Mouse (Mus musculus): ENCODE results near the gene Plekhm3. TPM values are rescaled to one million over a fixed set of nuclear protein-coding genes. Genes with fewer than 3 reads are reported as not detected.

Plekhm3 gene
- polyA plus RNA-seq, 1 experiment from 2014 or later, result 6.0 TPM

DNA sequence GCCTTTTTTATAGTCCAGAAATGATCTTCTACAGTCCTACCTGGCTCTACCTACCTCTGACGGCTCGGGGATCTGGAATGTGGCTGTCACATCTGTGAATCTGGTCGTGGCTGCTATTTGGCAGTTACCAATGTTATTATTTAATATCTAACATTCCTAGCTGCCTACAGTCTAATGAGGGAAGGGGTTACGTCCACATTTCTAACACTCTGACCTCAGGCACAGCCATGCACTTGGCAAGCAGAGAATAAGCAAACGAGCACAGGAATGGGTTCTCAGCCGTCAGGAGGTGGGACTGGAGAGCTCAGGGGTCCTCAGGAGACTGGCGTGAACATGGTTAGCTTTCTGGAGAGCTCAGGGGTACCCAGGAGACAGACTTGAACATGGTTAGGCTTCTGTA lies 38.7 kb downstream of the Plekhm3 start:
- H3K4me1 ChIP-seq (replicated peaks; ENCODE audit: control insufficient read depth, insufficient read depth, low read length), result no peaks in the 10 kb centered on the region
- 62% methylated on average over 7 of the region's 7 CpGs for WGBS
- H3K4me2 ChIP-seq (ENCODE audit: low read depth, low read length), result no peak overlapping the region
- H3K9me3 ChIP-seq (ENCODE audit: control insufficient read depth, low read length), result no peaks in the 10 kb centered on the region
- H3K27ac ChIP-seq (ENCODE audit: low read length), result no peak overlapping the region
- ATAC-seq (ENCODE audit: low read depth), result no peak
- no peak overlapping the region for H3K4me3 ChIP-seq (ENCODE audit: low read length)
- no peak overlapping the region for H3K9ac ChIP-seq (ENCODE audit: low read length)
- no peaks in the 10 kb centered on the region for H3K27me3 ChIP-seq (ENCODE audit: control insufficient read depth, insufficient read depth, low read depth, low read length)
- H3K36me3 ChIP-seq (ENCODE audit: control insufficient read depth, insufficient read depth, low read length), result no peaks in the 10 kb centered on the region

DNA sequence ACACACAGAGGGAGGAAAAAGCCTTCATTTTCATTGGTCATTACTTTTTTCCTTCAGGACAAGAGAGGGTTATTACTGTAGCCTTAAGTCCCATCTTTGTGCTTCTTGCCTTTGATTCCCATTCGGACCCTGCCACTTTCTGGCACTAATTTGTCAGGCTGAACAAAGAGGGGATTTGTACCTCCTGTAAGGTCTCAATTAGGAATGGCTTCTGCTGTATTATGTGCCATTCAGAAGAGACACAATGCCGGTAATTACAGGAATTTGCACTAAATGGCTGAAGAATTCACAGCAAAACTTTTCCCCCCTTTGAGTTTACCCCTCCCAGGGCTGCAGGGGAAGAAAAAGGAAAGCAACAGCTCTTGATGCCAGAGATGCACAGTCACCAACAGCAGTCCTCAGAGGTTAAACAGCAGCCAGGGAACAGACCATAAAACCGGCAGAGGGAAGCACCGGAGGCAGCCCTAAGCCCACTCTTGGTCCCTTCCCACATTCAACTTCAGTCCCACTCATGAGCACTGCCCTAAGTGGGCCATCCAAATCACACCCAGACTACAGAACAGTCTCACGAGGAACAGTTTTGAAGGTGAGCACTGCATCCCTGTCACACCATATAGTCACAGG lies 39.6 kb downstream of the Plekhm3 start:
- WGBS, result 53% methylated on average over 5 of the region's 5 CpGs
- ATAC-seq (ENCODE audit: low read depth), result no peak
- no peak overlapping the region for H3K4me3 ChIP-seq (ENCODE audit: low read length)

DNA sequence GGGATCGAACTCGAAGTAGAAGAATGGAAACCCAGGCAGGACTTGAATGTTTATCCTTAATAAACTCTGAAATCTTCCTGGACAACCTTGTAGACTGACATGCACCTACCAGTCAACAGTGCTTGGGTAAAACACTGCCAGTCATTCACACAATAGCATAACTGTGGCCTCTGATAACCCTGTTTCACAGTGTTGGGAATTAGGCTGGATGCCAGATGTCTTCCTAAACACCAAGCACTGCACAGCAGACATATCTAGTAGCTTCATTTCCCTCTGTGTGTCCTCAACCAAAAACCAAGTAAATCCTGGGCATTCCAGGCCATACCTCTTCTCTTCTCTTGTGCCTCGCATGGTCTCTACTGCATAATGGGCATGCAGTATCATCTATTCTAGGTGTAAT lies 42.3 kb downstream of the Plekhm3 start:
- H3K4me2 ChIP-seq (ENCODE audit: low read depth, low read length), result no peak overlapping the region
- no peaks in the 10 kb centered on the region for H3K27me3 ChIP-seq (ENCODE audit: control insufficient read depth, insufficient read depth, low read depth, low read length)
- H3K27ac ChIP-seq (ENCODE audit: low read length), result no peak overlapping the region
- no peaks in the 10 kb centered on the region for H3K36me3 ChIP-seq (ENCODE audit: control insufficient read depth, insufficient read depth, low read length)
- H3K9ac ChIP-seq (ENCODE audit: low read length), result no peak overlapping the region
- H3K4me1 ChIP-seq (replicated peaks; ENCODE audit: control insufficient read depth, insufficient read depth, low read length), result no peaks in the 10 kb centered on the region
- ATAC-seq (ENCODE audit: low read depth), result no peak
- H3K9me3 ChIP-seq (ENCODE audit: control insufficient read depth, low read length), result no peaks in the 10 kb centered on the region
- H3K4me3 ChIP-seq (ENCODE audit: low read length), result no peak overlapping the region
- WGBS, result 85% methylated on average over 3 of the region's 3 CpGs

More for the DNA sequence above, 39.6 kb downstream of the Plekhm3 start:
- no peak overlapping the region for H3K4me2 ChIP-seq (ENCODE audit: low read depth, low read length)
- H3K36me3 ChIP-seq (ENCODE audit: control insufficient read depth, insufficient read depth, low read length), result no peaks in the 10 kb centered on the region
- no peaks in the 10 kb centered on the region for H3K27me3 ChIP-seq (ENCODE audit: control insufficient read depth, insufficient read depth, low read depth, low read length)
- no peaks in the 10 kb centered on the region for H3K4me1 ChIP-seq (replicated peaks; ENCODE audit: control insufficient read depth, insufficient read depth, low read length)
- H3K9ac ChIP-seq (ENCODE audit: low read length), result no peak overlapping the region
- H3K9me3 ChIP-seq (ENCODE audit: control insufficient read depth, low read length), result no peaks in the 10 kb centered on the region
- H3K27ac ChIP-seq (ENCODE audit: low read length), result no peak overlapping the region

DNA sequence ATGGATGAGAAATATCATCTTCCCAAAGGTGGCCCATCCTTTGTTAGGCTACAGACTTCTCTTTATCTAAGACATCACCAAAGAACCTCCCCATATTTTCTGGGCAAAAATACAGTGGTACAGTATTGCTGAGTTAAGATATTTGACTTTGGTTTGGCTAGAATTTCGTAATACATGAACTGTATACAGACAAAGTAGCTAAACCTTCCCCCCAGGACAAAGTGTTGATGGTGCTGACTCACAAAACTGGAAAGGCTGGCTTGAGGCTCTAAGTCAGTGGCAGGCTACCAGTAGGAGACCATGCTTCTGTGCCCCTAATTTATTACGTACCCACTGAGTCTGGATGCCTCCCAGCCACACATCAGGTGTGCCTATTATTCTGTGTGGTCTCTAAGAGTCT lies 48.9 kb downstream of the Plekhm3 start:
- H3K4me1 ChIP-seq (replicated peaks; ENCODE audit: control insufficient read depth, insufficient read depth, low read length), result no peaks in the 10 kb centered on the region
- WGBS, result 82% methylated on average over 2 of the region's 2 CpGs
- H3K4me3 ChIP-seq (ENCODE audit: low read length), result no peak overlapping the region
- no peak overlapping the region for H3K9ac ChIP-seq (ENCODE audit: low read length)
- H3K27me3 ChIP-seq (ENCODE audit: control insufficient read depth, insufficient read depth, low read depth, low read length), result no peaks in the 10 kb centered on the region
- no peak overlapping the region for H3K4me2 ChIP-seq (ENCODE audit: low read depth, low read length)
- H3K9me3 ChIP-seq (ENCODE audit: control insufficient read depth, low read length), result no peaks in the 10 kb centered on the region
- ATAC-seq (ENCODE audit: low read depth), result no peak
- no peaks in the 10 kb centered on the region for H3K36me3 ChIP-seq (ENCODE audit: control insufficient read depth, insufficient read depth, low read length)
- H3K27ac ChIP-seq (ENCODE audit: low read length), result no peak overlapping the region

DNA sequence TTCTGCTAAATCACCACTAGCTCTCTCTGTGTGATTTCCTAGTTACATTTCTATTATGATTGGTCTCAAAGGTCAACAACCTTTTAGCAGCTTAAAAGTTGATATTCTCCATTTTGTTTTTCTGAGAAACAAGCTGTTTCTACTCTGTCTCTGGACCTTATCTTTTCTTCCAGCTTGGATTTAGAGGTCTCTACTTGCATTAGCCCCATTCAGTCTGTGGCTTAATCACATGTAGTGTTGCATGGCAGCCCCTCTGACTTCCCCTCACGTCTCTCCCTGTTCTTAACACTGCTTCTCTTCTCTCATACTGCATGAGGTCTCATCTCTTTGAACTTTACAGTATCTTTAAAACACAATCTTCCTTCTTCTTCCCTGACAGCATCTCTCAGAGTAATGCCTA lies 50.4 kb downstream of the Plekhm3 start:
- WGBS, result 55% methylated on average over 1 of the region's 1 CpGs
- Histone ChIP-seq H3K4me1 (replicated peaks; ENCODE audit: control insufficient read depth, insufficient read depth, low read length) (no peaks in the 10 kb centered on the region), H3K9me3 (ENCODE audit: control insufficient read depth, low read length) (no peaks in the 10 kb centered on the region), H3K4me3 (ENCODE audit: low read length) (no peak overlapping the region), H3K9ac (ENCODE audit: low read length) (no peak overlapping the region), H3K4me2 (ENCODE audit: low read depth, low read length) (no peak overlapping the region), H3K36me3 (ENCODE audit: control insufficient read depth, insufficient read depth, low read length) (no peaks in the 10 kb centered on the region), H3K27ac (ENCODE audit: low read length) (no peak overlapping the region), H3K27me3 (ENCODE audit: control insufficient read depth, insufficient read depth, low read depth, low read length) (no peaks in the 10 kb centered on the region)
- ATAC-seq (ENCODE audit: low read depth), result no peak

DNA sequence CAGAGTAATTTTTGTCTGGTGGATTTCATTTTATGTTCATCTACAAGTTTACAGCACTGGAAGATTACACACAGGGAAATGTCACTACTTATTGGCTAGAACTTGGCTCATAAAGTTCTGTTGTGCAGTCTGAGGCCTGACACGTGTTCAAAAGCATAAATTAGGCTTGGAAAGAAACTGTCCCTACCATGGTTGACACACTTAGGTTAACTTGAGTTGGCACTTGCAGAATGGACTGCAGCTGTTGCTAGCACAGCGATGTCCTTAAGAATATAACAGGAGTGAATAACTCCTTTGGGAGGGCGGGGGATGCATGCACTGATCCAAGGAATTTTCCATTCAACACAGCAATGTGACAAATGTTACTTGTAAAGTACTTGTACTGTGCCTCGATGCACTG lies 53.2 kb downstream of the Plekhm3 start:
- Histone ChIP-seq H3K9me3 (ENCODE audit: control insufficient read depth, low read length) (no peaks in the 10 kb centered on the region), H3K4me2 (ENCODE audit: low read depth, low read length) (no peak overlapping the region), H3K4me3 (ENCODE audit: low read length) (no peak overlapping the region), H3K9ac (ENCODE audit: low read length) (no peak overlapping the region), H3K4me1 (replicated peaks; ENCODE audit: control insufficient read depth, insufficient read depth, low read length) (no peaks in the 10 kb centered on the region), H3K36me3 (ENCODE audit: control insufficient read depth, insufficient read depth, low read length) (no peaks in the 10 kb centered on the region), H3K27me3 (ENCODE audit: control insufficient read depth, insufficient read depth, low read depth, low read length) (no peaks in the 10 kb centered on the region), H3K27ac (ENCODE audit: low read length) (no peak overlapping the region)
- no peak for ATAC-seq (ENCODE audit: low read depth)
- 80% methylated on average over 4 of the region's 4 CpGs for WGBS

DNA sequence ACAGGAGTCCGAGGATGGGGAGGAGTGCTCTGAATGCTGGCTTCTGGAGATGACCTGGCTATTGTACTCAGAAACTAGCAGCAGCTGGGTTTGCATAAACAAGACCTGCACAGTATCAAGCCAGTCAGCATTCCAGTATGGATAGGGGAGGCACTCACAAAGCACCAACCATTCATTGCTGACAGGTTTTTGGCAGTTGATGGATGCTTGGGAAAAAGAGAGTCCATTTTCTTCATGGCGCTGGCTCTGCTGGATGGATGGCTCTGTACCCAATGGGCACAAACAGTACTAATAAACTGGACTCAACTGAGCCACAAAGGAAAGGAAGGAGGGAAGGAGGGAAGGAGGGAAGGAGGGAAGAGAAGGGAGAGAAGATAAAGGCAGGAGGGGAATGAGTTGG lies 53.8 kb downstream of the Plekhm3 start:
- no peaks in the 10 kb centered on the region for H3K27me3 ChIP-seq (ENCODE audit: control insufficient read depth, insufficient read depth, low read depth, low read length)
- no peaks in the 10 kb centered on the region for H3K4me1 ChIP-seq (replicated peaks; ENCODE audit: control insufficient read depth, insufficient read depth, low read length)
- no peak for ATAC-seq (ENCODE audit: low read depth)
- no peak overlapping the region for H3K4me3 ChIP-seq (ENCODE audit: low read length)
- H3K9ac ChIP-seq (ENCODE audit: low read length), result no peak overlapping the region
- no peaks in the 10 kb centered on the region for H3K36me3 ChIP-seq (ENCODE audit: control insufficient read depth, insufficient read depth, low read length)
- H3K27ac ChIP-seq (ENCODE audit: low read length), result no peak overlapping the region
- H3K9me3 ChIP-seq (ENCODE audit: control insufficient read depth, low read length), result no peaks in the 10 kb centered on the region
- no peak overlapping the region for H3K4me2 ChIP-seq (ENCODE audit: low read depth, low read length)
- 73% methylated on average over 2 of the region's 2 CpGs for WGBS

DNA sequence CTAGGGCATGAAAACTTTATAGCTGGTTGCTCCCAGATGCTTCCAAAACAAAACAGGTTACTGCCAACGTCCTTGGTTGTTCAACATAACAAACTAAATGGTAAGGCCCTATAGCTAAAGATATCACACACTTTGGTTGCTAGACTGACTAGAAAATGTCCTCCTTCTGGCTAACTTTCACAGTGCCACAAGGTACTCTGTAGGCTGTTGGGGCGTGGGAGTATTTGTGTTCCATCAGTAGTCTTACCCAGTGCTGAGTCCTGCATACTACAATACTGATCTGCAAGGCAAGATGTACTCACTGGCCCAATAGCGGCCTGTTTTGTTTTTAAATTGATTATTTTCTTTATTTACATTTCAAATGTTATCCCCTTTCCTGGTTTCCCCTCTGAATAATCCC lies 56.9 kb downstream of the Plekhm3 start:
- Histone ChIP-seq H3K36me3 (ENCODE audit: control insufficient read depth, insufficient read depth, low read length) (no peaks in the 10 kb centered on the region), H3K4me3 (ENCODE audit: low read length) (no peak overlapping the region), H3K27me3 (ENCODE audit: control insufficient read depth, insufficient read depth, low read depth, low read length) (no peaks in the 10 kb centered on the region), H3K27ac (ENCODE audit: low read length) (no peak overlapping the region), H3K9me3 (ENCODE audit: control insufficient read depth, low read length) (no peaks in the 10 kb centered on the region), H3K9ac (ENCODE audit: low read length) (no peak overlapping the region), H3K4me1 (replicated peaks; ENCODE audit: control insufficient read depth, insufficient read depth, low read length) (no peaks in the 10 kb centered on the region; the same call in 1 of the 2 replicates), H3K4me2 (ENCODE audit: low read depth, low read length) (no peak overlapping the region)
- no peak for ATAC-seq (ENCODE audit: low read depth)
- WGBS, result 76% methylated on average over 3 of the region's 3 CpGs

DNA sequence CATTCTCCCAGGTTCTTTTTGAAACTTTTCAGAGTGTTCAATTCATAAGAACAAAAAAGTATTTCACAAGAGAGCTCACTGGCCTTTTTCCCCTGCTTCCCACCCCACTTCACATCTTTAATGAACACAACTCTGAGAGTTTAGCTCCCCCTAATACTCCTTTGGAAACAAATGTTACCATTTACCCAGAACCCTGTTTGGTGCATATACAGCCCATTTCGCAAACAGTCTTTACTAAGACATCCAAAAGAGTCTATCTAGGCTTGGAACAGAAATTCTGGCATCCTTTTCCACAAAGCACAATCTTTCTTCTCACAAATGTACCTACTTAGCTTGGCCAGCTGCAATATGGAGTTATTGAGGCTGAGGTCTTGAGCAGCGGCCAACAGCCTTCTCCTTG lies 59.1 kb downstream of the Plekhm3 start:
- ATAC-seq (ENCODE audit: low read depth), result no peak
- WGBS, result 87% methylated on average over 2 of the region's 2 CpGs

DNA sequence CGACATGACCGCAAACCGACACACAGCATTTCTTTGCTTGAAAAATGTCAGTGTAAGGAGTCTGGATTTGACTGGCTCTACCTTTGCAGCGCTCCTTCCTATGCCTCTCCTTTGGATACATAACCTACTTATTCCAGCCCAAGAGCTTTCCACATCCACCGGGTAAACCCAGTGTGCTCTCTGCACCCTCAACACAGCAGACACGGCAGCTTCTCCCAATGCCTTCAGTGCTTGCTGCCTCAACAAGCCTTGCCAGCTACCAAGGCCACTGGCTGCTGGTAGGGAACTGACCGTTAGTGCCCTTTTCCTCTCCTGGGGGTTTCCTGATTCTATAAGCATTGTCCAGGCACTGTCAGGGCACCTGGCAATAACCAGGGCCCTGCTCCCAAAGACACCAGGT lies 62.8 kb downstream of the Plekhm3 start:
- 83% methylated on average over 7 of the region's 7 CpGs for WGBS
- H3K4me3 ChIP-seq (ENCODE audit: low read length), result no peak overlapping the region
- H3K36me3 ChIP-seq (ENCODE audit: control insufficient read depth, insufficient read depth, low read length), result no peaks in the 10 kb centered on the region

More for the DNA sequence above, 59.1 kb downstream of the Plekhm3 start:
- Histone ChIP-seq H3K27ac (ENCODE audit: low read length) (no peak overlapping the region), H3K9me3 (ENCODE audit: control insufficient read depth, low read length) (no peaks in the 10 kb centered on the region), H3K4me2 (ENCODE audit: low read depth, low read length) (no peak overlapping the region), H3K4me3 (ENCODE audit: low read length) (no peak overlapping the region), H3K9ac (ENCODE audit: low read length) (no peak overlapping the region), H3K36me3 (ENCODE audit: control insufficient read depth, insufficient read depth, low read length) (no peaks in the 10 kb centered on the region), H3K4me1 (replicated peaks; ENCODE audit: control insufficient read depth, insufficient read depth, low read length) (no peaks in the 10 kb centered on the region; the same call in 1 of the 2 replicates), H3K27me3 (ENCODE audit: control insufficient read depth, insufficient read depth, low read depth, low read length) (no peaks in the 10 kb centered on the region)

More for the DNA sequence above, 62.8 kb downstream of the Plekhm3 start:
- Histone ChIP-seq H3K9me3 (ENCODE audit: control insufficient read depth, low read length) (no peaks in the 10 kb centered on the region), H3K4me1 (replicated peaks; ENCODE audit: control insufficient read depth, insufficient read depth, low read length) (no peaks in the 10 kb centered on the region; the same call in 1 of the 2 replicates), H3K9ac (ENCODE audit: low read length) (no peak overlapping the region), H3K27me3 (ENCODE audit: control insufficient read depth, insufficient read depth, low read depth, low read length) (no peaks in the 10 kb centered on the region), H3K4me2 (ENCODE audit: low read depth, low read length) (no peak overlapping the region), H3K27ac (ENCODE audit: low read length) (no peak overlapping the region)
- no peak for ATAC-seq (ENCODE audit: low read depth)
